Mouse (Mus musculus): ENCODE data around the gene Clmn. TPM values are rescaled to one million over a fixed set of nuclear protein-coding genes. Genes with fewer than 3 reads are reported as not detected.
A peak's percentile ranks its signal among the peaks of the same experiment; 100 is the strongest.
"Not testable (repeated sequence)": the region's sequence is repeated elsewhere in the genome, so short reads cannot be mapped to it uniquely, and the experiment has no call there.

Gene Clmn
- polyA plus RNA-seq, 1 experiment from 2014 or later = 2.8 TPM

GRCm38 (mm10) chr12:104735993-104736395 lies 128.9 kb downstream of the Clmn start:
- Histone ChIP-seq H3K9ac (ENCODE audit: low read length) (no peak overlapping the region), H3K4me1 (replicated peaks; ENCODE audit: control insufficient read depth, insufficient read depth, low read length) (peaks cover 18% of the 10 kb centered on the region), H3K27ac (ENCODE audit: low read depth, low read length) (no peak overlapping the region), H3K27me3 (ENCODE audit: control insufficient read depth, insufficient read depth, low read length) (no peaks in the 10 kb centered on the region), H3K9me3 (ENCODE audit: control insufficient read depth, low read length) (no peaks in the 10 kb centered on the region), H3K4me3 (ENCODE audit: low read depth, low read length) (no peak overlapping the region), H3K36me3 (ENCODE audit: control insufficient read depth, insufficient read depth, low read length) (no peaks in the 10 kb centered on the region), H3K4me2 (ENCODE audit: low read depth, low read length, severe bottlenecking) (no peak overlapping the region)
- WGBS = 28% methylated on average over 3 of the region's 3 CpGs
- ATAC-seq (replicated peaks; ENCODE audit: low FRiP score) (no peak), DNase-seq (ENCODE audit: low spot score) (no peak)

DNA sequence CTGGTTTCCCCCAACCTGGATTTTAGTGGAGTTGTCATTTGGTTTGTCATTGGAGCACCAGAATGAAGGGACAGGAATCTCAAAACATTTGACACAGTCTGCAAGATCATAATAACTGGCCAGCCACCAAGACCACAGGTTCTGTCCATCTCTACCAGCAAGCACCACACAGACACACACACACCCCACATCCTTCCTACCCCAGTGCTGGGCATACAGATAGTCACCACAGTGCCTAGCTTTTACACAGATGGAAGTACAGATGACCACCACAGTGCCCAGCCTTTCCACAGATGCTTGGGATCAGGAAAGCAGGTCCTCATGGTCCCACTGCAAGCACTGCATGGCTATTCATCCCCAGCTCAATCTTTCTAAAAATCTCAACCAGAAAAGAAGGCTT lies 131.7 kb downstream of the Clmn start:
- Histone ChIP-seq H3K9me3 (ENCODE audit: control insufficient read depth, low read length) (no peaks in the 10 kb centered on the region), H3K4me3 (ENCODE audit: low read depth, low read length) (no peak overlapping the region), H3K27ac (ENCODE audit: low read depth, low read length) (no peak overlapping the region), H3K27me3 (ENCODE audit: control insufficient read depth, insufficient read depth, low read length) (no peaks in the 10 kb centered on the region), H3K4me1 (replicated peaks; ENCODE audit: control insufficient read depth, insufficient read depth, low read length) (peaks cover 15% of the 10 kb centered on the region), H3K36me3 (ENCODE audit: control insufficient read depth, insufficient read depth, low read length) (peaks cover 7% of the 10 kb centered on the region), H3K4me2 (ENCODE audit: low read depth, low read length, severe bottlenecking) (no peak overlapping the region), H3K9ac (ENCODE audit: low read length) (no peak overlapping the region)
- DNase-seq (ENCODE audit: low spot score) = no peak
- no peak for ATAC-seq (replicated peaks; ENCODE audit: low FRiP score)

GRCm38 (mm10) chr12:104731782-104732181 lies 133.1 kb downstream of the Clmn start:
- H3K4me3 ChIP-seq (ENCODE audit: low read depth, low read length) = no peak overlapping the region
- H3K9me3 ChIP-seq (ENCODE audit: control insufficient read depth, low read length) = no peaks in the 10 kb centered on the region
- no peak overlapping the region for H3K4me2 ChIP-seq (ENCODE audit: low read depth, low read length, severe bottlenecking)
- H3K27ac ChIP-seq (ENCODE audit: low read depth, low read length) = peak overlapping the region; percentile 47
- H3K9ac ChIP-seq (ENCODE audit: low read length) = no peak overlapping the region
- DNase-seq (ENCODE audit: low spot score) (peak; percentile 64), ATAC-seq (replicated peaks; ENCODE audit: low FRiP score) (peak; percentile 80)
- WGBS = 17% methylated on average over 3 of the region's 3 CpGs
- H3K4me1 ChIP-seq (replicated peaks; ENCODE audit: control insufficient read depth, insufficient read depth, low read length) = peaks cover 15% of the 10 kb centered on the region
- peaks cover 10% of the 10 kb centered on the region for H3K36me3 ChIP-seq (ENCODE audit: control insufficient read depth, insufficient read depth, low read length)
- H3K27me3 ChIP-seq (ENCODE audit: control insufficient read depth, insufficient read depth, low read length) = no peaks in the 10 kb centered on the region

- H3K9me3 ChIP-seq (ENCODE audit: control insufficient read depth, low read length); H3K27me3 ChIP-seq (ENCODE audit: control insufficient read depth, insufficient read depth, low read length); H3K27ac ChIP-seq (ENCODE audit: low read depth, low read length); H3K4me1 ChIP-seq (replicated peaks; ENCODE audit: control insufficient read depth, insufficient read depth, low read length); H3K4me3 ChIP-seq (ENCODE audit: low read depth, low read length); H3K4me2 ChIP-seq (ENCODE audit: low read depth, low read length, severe bottlenecking); ATAC-seq (replicated peaks; ENCODE audit: low FRiP score); DNase-seq (ENCODE audit: low spot score); H3K9ac ChIP-seq (ENCODE audit: low read length): not testable (repeated sequence)
- peaks cover 14% of the 10 kb centered on the region for H3K36me3 ChIP-seq (ENCODE audit: control insufficient read depth, insufficient read depth, low read length)
- 84% methylated on average over 2 of the region's 2 CpGs for WGBS
Observed at GRCm38 (mm10) chr12:104726436-104726835, 138.4 kb downstream of the Clmn start.

- no peak for DNase-seq (ENCODE audit: low spot score)
- H3K27ac ChIP-seq (ENCODE audit: low read depth, low read length) = no peak overlapping the region
- no peaks in the 10 kb centered on the region for H3K27me3 ChIP-seq (ENCODE audit: control insufficient read depth, insufficient read depth, low read length)
- 94% methylated on average over 10 of the region's 10 CpGs for WGBS
- peaks cover 4% of the 10 kb centered on the region; the same call in 1 of the 2 replicates for H3K36me3 ChIP-seq (ENCODE audit: control insufficient read depth, insufficient read depth, low read length)
- H3K4me2 ChIP-seq (ENCODE audit: low read depth, low read length, severe bottlenecking) = no peak overlapping the region
- no peaks in the 10 kb centered on the region for H3K4me1 ChIP-seq (replicated peaks; ENCODE audit: control insufficient read depth, insufficient read depth, low read length)
- no peak overlapping the region for H3K9ac ChIP-seq (ENCODE audit: low read length)
- no peak for ATAC-seq (replicated peaks; ENCODE audit: low FRiP score)
- no peaks in the 10 kb centered on the region for H3K9me3 ChIP-seq (ENCODE audit: control insufficient read depth, low read length)
- no peak overlapping the region for H3K4me3 ChIP-seq (ENCODE audit: low read depth, low read length)
Observed at GRCm38 (mm10) chr12:104722056-104722455, 142.8 kb downstream of the Clmn start.

GRCm38 (mm10) chr12:104721011-104721410 lies 143.9 kb downstream of the Clmn start:
- Histone ChIP-seq H3K27ac (ENCODE audit: low read depth, low read length) (no peak overlapping the region), H3K9ac (ENCODE audit: low read length) (no peak overlapping the region), H3K9me3 (ENCODE audit: control insufficient read depth, low read length) (no peaks in the 10 kb centered on the region), H3K4me1 (replicated peaks; ENCODE audit: control insufficient read depth, insufficient read depth, low read length) (no peaks in the 10 kb centered on the region), H3K27me3 (ENCODE audit: control insufficient read depth, insufficient read depth, low read length) (no peaks in the 10 kb centered on the region), H3K4me3 (ENCODE audit: low read depth, low read length) (no peak overlapping the region), H3K36me3 (ENCODE audit: control insufficient read depth, insufficient read depth, low read length) (no peaks in the 10 kb centered on the region; the same call in 1 of the 2 replicates), H3K4me2 (ENCODE audit: low read depth, low read length, severe bottlenecking) (no peak overlapping the region)
- no peak for DNase-seq (ENCODE audit: low spot score)
- WGBS = 93% methylated on average over 3 of the region's 3 CpGs
- ATAC-seq (replicated peaks; ENCODE audit: low FRiP score) = no peak

GRCm38 (mm10) chr12:104718956-104719355 lies 145.9 kb downstream of the Clmn start:
- Histone ChIP-seq H3K9me3 (ENCODE audit: control insufficient read depth, low read length) (no peaks in the 10 kb centered on the region), H3K4me2 (ENCODE audit: low read depth, low read length, severe bottlenecking) (no peak overlapping the region), H3K27ac (ENCODE audit: low read depth, low read length) (no peak overlapping the region), H3K4me1 (replicated peaks; ENCODE audit: control insufficient read depth, insufficient read depth, low read length) (no peaks in the 10 kb centered on the region), H3K27me3 (ENCODE audit: control insufficient read depth, insufficient read depth, low read length) (no peaks in the 10 kb centered on the region), H3K4me3 (ENCODE audit: low read depth, low read length) (no peak overlapping the region), H3K9ac (ENCODE audit: low read length) (no peak overlapping the region), H3K36me3 (ENCODE audit: control insufficient read depth, insufficient read depth, low read length) (no peaks in the 10 kb centered on the region; the same call in 1 of the 2 replicates)
- 79% methylated on average over 5 of the region's 5 CpGs for WGBS
- no peak for DNase-seq (ENCODE audit: low spot score)
- no peak for ATAC-seq (replicated peaks; ENCODE audit: low FRiP score)

DNA sequence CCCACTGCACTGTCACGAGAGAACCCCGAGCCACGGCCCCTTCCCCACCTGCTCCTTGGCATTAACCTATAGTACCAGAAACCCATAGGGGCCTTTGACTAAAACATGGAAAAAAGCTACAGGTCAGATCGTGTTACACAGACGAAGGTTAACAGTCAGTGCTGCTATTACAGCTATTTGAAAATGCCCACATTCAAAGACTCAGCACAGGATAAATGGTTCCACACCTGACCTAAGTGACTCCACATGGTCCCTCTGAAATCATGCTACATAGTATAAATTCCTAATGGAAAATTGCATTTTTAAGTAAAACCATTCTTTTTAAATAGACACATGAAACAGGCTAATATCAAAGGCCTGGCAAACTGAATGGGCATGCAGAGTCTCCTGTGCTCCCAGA lies 148.5 kb downstream of the Clmn start:
- no peaks in the 10 kb centered on the region; the same call in 1 of the 2 replicates for H3K36me3 ChIP-seq (ENCODE audit: control insufficient read depth, insufficient read depth, low read length)
- no peak overlapping the region for H3K4me3 ChIP-seq (ENCODE audit: low read depth, low read length)
- no peak overlapping the region for H3K4me2 ChIP-seq (ENCODE audit: low read depth, low read length, severe bottlenecking)
- DNase-seq (ENCODE audit: low spot score) (no peak), ATAC-seq (replicated peaks; ENCODE audit: low FRiP score) (no peak)
- H3K9ac ChIP-seq (ENCODE audit: low read length) = no peak overlapping the region
- no peak overlapping the region for H3K27ac ChIP-seq (ENCODE audit: low read depth, low read length)
- no peaks in the 10 kb centered on the region for H3K9me3 ChIP-seq (ENCODE audit: control insufficient read depth, low read length)
- 83% methylated on average over 5 of the region's 5 CpGs for WGBS
- H3K27me3 ChIP-seq (ENCODE audit: control insufficient read depth, insufficient read depth, low read length) = no peaks in the 10 kb centered on the region
- no peaks in the 10 kb centered on the region for H3K4me1 ChIP-seq (replicated peaks; ENCODE audit: control insufficient read depth, insufficient read depth, low read length)

DNA sequence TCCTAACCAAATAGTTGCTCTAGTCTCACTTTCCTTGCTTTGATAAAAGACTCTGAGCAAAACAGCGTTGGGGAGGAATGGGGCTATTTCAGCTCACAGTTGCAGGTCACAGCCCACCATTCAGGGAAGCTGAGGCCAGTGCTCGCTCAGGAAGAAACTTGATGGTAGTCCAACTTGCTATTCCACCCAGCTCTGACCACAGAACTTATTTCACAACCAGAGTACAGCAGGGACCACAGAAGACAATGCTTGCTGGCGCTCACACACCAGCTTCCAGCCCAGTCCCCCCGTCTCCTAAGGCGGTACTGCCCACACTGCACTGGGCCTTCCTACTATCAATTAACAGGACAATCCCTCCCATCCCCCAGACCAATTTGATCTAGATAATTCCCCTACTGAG lies 149.4 kb downstream of the Clmn start:
- no peak overlapping the region for H3K27ac ChIP-seq (ENCODE audit: low read depth, low read length)
- ATAC-seq (replicated peaks; ENCODE audit: low FRiP score) = no peak
- H3K27me3 ChIP-seq (ENCODE audit: control insufficient read depth, insufficient read depth, low read length) = no peaks in the 10 kb centered on the region
- 86% methylated on average over 5 of the region's 5 CpGs for WGBS
- peaks cover 3% of the 10 kb centered on the region; the same call in 1 of the 2 replicates for H3K36me3 ChIP-seq (ENCODE audit: control insufficient read depth, insufficient read depth, low read length)
- no peak overlapping the region for H3K4me2 ChIP-seq (ENCODE audit: low read depth, low read length, severe bottlenecking)
- no peaks in the 10 kb centered on the region for H3K9me3 ChIP-seq (ENCODE audit: control insufficient read depth, low read length)
- no peak for DNase-seq (ENCODE audit: low spot score)
- H3K4me3 ChIP-seq (ENCODE audit: low read depth, low read length) = no peak overlapping the region
- H3K9ac ChIP-seq (ENCODE audit: low read length) = no peak overlapping the region
- no peaks in the 10 kb centered on the region for H3K4me1 ChIP-seq (replicated peaks; ENCODE audit: control insufficient read depth, insufficient read depth, low read length)
